Mouse (Mus musculus) fibroblast of lung, adult 2 months (primary cell): ENCODE data around the gene Zfp148.
A peak's percentile ranks its signal among the peaks of the same experiment; 100 is the strongest.

Experiments
- DNase-seq: peaks from one replicate; pipeline ENCODE4 v3.0.0-alpha.2; 2011; ENCODE audit warnings: low read depth

The Zfp148 gene

DNA sequence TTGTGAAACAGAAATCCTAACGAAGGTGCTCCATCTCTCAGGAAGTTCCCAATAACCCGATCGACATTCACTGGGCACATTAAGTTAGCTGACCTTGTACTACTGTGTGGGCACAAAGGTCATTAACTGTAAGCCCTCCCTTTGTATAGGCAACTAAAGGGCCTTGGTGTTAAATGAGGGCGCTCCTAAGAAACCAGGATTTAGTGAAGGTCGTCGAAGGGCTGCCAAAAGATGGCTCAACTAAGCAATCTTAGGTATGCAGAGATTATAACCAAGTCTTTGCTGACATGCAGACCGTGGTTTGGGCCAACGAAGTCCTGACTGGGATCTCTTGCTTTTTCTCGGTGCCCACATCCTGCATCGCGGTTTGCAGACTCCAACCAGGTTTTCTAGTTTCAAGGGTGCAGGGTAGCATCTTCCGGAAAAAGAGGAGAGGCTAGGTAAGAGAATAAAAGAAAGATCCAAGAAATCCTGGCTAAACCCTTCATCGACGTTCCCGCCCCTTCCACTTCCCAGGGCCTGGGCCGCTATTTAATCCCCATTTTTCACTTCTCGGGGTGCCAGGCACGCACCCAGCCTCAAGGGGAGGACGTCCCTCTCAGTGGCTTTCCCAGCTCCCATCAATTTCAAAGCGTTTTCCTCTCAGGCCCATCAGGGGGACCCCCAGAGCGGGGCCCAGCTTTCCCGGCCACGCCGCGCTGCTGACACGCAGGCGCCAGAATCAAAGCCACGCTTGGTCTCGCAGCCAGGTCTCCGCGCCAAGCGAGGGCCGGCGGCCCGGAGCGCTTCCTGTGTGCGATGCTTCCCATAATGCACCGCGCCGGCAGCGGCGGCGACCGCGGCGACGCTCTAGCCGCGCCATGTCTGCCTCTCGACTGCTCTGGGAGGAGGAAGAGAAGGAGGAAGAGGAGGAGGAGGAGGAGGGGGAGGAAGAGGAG lies at the start of gene Zfp148:
Gene Zfp148 (plus strand): TSS at position 893 of the 938 bp plus-strand sequence.
- DNase-seq = peak; percentile 80

DNA sequence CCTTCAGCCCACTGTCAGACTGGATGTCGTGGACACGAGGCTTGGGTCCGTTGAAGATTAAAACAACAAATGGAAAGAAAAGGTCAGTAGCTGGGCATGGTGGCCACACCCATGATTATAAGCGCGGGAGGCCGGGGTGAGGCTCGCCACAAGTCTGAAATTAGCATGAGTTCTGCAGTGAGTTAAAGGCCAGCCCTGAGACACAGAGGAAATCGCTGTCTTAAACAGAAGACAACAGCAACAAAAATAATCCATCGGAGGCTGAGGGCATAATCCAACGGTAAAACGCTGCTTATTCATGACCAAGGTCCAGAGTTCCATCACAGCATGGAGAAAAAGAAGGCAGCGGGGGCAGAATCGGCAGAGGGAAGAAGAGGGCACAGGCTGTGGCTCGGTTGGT lies 47.6 kb upstream of the Zfp148 start:
- no peak for DNase-seq

DNA sequence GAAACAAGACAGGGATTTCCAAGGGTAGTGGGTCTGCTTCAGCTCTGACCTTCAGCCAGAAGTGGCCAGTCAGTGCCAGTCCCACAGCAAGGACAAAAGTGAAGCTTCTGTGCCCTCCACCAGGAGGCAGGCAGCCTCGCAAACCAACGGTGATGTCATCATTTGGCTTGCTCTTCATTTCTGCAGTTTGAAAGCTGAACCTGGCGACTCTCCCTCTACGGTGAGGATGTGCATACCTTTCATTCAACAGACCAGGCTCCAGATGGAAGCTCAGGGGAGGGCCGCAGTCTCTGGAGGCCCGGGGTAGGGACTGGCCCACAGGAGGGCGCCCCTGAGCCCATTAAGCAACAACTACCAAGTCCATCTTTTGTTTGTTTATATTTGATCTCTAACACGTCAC lies 43.5 kb upstream of the Zfp148 start:
- peak; percentile 76 for DNase-seq

DNA sequence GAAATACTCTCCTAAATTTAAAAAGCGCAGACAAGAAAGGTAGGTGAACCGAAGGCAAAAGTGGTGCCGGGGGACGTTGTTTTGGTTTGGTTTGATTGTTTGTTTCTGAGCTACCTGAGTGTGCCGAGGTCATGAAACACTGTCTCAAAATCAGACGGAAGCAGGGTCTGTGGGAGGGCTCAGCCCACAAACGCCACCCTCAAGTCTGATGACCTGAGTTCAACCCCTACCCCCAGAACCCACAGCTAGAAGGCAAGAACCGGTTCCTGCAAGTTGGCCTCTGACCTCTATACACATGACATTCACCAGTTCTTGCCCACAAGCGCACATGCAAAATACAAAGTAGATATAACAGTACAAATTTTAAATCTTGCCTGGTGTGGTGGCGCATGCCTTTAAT lies 43.0 kb upstream of the Zfp148 start:
- DNase-seq = no peak

DNA sequence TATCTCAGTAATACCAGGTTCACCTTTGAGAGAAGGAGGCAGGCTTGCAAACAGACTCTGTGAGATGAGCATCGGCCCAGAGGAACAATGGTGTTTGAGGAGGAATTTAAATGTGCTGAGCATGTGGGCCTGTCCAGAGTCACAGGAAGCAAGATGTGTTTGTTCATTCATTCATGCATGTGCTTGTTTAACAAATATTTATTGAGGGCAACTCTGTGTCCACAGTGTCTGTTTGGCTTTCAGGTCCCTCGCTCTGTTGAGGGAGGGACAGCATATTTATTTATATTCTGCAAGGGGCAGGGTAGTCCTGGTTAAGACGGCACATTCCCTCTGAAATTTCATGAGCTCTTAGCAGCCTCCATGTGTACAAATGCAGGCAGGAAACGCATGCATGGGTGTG lies 42.1 kb upstream of the Zfp148 start:
- DNase-seq = no peak

DNA sequence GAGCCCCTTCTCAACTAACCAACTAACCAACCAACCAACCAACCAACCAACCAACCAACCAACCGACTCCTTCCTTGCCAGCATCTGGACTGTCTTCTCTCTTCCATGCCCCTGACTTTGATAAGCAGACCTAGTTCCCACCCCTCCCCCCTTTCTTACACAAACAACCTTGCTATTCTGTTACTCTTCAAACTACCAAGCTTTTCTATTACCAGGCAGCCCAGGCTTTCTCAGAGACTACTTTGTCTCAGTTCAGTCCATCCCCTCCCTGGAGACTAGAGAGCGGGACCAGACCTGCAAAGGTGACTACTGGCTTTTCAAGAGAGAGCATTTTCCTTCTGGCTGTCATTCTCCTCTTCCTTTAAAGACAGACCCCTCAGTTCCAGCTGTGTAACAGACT lies 41.2 kb upstream of the Zfp148 start:
- no peak for DNase-seq

DNA sequence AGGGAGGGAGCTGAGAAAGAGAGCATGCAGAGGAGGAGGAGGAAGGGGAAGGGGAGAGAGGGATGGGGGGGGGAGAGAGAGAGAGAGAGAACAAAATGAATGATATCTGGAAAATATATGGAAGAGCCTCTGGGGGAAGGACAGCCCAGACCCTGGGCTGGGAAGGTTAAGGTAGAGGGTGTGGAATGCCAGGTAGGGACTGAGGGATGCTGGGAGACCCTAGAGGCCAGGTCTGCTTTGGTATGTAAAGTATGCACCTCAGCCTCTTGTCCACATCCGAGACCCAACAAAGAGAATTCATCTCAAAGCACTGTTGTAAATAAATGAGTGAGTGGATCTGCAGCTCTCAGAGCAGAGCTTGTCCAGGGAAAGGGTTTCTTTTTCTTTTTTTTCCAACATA lies 38.3 kb upstream of the Zfp148 start:
- no peak for DNase-seq

DNA sequence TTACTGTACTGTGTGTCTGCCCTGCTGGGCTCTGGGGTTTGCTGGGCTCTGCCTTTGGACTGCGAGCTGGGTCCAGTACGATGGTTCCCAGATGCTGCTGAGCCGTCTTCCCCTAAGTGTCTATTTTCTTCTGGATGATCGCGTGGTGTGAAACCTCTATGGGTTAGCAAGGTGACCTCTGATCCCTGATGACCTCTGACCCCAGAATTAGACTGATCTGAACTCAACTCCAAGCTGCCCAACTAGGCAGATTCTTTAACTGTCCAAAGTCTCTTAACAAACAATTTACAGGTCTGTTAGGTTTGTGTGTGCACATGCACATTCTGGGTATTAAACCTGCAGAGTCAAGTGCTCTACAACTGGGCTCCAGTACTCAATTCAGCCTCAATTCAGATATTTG lies 37.5 kb upstream of the Zfp148 start:
- DNase-seq = no peak

DNA sequence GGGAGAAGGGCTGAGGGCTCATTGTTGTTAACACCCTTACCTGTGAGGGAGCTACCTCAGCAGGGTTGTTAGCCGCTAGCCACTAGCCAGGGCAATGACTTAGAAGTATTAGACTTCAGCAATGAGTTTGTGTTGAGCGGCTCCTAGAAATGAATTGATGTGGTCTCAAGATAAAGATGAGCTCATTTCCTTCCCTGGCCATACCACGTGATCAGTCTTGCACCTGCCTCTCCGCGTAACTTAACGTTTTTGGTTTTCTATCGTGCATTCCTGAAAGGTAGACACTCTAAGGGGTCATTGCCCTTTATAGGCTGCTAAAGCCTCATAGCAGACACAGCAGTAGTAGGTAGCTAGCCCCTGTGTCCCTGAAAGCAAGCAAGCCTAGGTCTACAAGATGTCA lies 37.0 kb upstream of the Zfp148 start:
- no peak for DNase-seq

DNA sequence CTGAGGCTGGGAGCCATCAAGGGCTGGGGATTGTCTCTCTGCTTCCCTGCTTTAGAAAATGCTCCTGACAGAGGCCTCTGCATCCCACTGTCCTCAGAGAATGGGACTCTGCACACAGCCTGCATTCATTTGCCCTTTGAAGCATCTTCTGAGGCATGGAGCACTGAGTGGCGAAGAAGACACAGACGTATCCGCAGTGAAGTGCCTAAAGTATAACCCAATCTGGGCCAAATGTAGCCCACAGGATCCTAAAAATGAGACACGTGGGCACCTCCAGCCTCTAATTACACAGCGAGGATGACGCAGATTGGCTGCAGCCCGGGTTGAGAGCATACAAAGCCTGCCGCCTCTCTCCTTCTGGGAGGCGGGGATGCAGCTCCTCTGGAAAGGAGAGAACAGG lies 36.3 kb upstream of the Zfp148 start:
- DNase-seq = no peak

DNA sequence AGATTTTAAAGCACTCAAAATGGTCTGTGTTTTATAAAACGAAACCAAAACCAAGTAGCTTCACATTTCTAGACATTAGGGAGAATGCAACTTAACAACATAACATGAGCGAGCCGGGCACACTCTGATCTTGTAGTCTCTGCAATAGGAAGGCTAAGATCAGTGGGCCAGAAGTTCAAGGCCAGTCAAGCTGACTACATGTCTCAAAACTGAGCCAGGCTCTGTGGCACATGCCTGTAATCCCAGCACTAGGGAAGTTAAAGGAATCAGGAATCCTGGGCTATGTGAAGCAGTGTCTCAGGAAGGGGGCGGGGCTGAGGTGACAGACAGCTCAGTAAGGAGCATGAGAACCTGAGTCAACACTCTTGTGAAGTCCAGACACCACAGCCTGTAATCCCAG lies 35.8 kb upstream of the Zfp148 start:
- DNase-seq = peak; percentile 36

DNA sequence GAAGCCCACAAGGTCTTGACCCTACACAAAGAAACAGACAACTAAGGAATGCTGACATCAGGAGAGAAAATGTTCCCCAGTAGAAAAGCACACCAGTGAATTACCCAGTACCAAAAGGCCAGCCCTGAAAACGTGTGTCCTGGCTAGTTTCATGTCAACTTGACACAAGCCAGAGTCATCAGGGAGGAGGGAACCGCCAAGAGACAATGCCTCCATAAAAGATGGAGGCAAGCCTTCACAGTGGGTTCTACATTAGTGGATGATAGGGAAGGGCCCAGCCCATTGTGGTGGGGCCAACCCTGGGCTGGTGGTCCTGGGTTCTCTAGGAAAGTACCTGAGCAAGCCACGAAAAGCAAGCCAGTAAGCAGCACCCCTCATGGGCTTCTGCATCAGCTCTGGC lies 34.3 kb upstream of the Zfp148 start:
- no peak for DNase-seq

DNA sequence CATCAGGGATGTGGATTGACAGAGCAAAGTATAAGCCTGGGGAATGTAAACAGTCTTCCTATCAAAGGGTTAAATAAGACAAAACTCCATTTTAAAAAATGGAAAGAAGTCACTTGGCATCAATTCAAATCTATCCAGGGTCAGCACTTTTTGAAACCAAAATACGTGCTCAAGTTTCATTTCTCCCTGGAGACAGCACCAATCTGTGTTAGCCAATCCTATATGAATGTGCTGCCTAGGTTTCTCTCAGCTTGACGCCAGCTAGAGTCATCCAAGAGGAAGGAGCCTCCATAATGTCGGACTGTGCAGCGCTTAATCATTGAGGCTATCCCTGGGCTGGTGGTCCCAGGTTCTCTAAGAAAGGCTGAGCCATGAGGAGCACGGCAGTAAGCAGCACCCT lies 33.5 kb upstream of the Zfp148 start:
- DNase-seq = no peak

DNA sequence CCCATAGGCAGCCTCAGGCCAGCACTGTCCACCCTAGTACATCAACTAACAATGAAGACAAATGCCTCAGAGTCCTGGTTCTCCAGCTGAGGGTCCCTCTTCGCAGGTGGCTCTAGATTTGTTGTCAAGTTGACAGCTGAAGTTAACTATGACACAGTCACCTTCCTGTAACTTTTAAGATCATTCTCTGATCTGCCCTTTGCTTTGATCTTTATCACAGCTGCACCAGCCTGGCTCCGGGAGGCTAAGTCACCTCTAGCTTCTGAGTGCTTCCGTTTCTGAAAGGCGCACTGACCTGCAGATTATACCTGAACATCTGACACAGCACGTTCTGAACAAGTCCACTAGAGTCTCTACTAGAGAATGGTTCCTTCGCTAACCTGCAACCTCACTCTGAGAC lies 22.8 kb upstream of the Zfp148 start:
- no peak for DNase-seq

DNA sequence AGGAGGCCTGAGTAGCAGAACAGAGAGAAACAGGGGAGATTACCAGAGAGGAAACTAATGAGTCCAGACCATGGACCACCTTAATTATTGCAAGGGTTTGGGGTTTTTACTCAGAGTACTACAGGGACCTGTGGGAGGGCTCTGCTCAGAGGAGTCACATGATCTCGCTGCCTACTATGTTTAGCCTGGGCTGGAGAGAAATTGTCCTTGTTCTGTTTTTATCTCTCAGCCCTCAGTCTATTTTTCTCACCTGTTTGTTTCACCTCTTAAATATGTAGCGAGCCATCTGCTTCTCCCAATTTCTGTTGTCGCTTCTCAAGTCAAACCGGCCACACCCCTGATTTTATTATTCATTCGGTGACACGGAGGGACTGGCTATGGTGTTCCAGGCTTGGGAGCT lies 14.9 kb upstream of the Zfp148 start:
- no peak for DNase-seq

DNA sequence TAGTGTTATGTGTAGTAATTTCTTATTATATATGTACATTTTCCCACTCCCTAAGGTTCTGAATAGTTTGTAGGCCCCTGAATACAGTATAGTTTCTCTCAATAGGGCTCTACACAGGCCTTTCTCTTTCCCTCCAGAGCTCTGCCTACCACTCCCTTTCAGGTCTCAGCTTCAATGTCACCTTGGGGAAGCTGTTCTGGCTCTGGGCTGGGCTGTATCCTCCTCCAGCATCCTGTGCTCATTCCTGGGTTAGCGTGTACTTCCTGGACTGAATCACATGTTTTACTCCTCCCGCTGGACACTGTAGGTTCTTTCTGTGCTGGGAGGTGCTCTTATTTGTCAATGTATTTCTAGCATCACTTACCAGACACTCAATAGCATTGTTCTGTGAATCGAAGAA lies 12.0 kb upstream of the Zfp148 start:
- no peak for DNase-seq

DNA sequence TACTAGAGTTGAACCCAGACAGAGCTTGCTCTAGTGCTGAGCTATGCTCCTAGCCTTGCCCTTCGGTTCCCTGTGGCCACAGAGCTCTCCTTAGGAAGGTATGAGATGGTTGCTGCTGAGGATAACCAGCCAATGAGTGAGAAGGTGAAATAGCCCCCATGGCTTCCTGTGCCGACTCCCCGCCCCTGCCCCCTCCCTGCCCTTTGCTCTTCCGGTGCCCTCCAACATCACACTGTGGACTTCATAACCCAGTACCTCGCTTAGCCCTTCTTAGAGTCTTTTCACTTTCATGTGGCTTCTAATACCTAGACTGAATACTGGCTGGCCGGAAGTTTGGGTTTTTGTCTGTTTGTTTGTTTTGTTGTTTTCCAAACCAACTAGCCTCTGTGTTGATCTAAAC lies 9.8 kb upstream of the Zfp148 start:
- DNase-seq = no peak

DNA sequence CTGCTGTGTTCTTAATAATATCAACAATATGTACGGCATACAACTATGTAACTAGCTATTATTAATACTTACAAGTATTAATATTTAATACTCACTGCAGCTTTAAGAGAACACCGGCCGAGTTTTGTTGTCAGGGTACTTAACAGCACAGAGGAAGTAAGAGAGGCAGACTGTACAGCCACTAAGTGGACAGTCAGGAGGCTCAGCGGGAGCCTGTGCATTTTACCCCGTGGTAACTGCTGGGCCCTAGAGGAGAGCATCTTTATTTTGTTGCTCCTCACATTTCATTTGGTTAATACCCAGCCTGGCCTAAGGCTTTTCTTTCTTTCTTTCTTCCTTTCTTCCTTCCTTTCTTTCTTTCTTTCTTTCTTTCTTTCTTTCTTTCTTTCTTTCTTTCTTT lies 8.0 kb upstream of the Zfp148 start:
- no peak for DNase-seq

DNA sequence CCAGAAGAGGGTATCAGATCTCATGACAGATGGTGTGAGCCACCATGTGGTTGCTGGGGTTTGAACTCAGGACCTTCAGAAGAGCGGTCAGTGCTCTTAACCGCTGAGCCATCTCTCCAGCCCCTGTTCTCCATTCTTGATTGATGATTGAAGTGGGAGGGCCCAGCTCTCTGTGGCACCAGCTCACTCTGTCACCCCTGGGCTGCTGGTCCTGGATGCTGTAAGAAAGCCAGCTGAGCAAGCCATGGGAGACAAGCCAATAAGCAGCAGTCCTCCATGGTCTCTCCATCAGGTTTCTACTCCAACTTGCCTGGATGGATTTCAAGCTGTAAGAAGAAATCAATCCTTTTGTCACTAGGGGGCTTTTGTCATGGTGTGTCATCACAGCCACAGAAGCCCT lies 7.3 kb upstream of the Zfp148 start:
- DNase-seq = no peak

DNA sequence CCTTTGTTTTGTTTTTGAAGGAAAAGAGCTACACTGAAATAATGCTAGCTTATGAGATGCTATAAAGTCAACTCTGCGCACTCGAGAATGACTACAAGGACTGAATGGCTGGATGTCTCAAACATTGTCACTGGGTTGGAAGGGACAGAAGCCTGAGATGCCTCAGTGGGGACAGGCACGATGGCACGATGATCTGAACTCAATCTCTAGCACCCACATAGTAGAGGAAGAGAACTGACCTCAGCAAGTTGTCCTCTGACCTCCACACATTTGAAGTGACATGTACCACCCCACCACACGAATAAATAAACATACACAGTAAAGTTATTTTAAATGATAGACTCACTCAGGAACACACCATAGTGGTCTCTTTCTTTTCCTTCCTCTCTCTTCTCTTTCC lies 4.4 kb upstream of the Zfp148 start:
- no peak for DNase-seq

DNA sequence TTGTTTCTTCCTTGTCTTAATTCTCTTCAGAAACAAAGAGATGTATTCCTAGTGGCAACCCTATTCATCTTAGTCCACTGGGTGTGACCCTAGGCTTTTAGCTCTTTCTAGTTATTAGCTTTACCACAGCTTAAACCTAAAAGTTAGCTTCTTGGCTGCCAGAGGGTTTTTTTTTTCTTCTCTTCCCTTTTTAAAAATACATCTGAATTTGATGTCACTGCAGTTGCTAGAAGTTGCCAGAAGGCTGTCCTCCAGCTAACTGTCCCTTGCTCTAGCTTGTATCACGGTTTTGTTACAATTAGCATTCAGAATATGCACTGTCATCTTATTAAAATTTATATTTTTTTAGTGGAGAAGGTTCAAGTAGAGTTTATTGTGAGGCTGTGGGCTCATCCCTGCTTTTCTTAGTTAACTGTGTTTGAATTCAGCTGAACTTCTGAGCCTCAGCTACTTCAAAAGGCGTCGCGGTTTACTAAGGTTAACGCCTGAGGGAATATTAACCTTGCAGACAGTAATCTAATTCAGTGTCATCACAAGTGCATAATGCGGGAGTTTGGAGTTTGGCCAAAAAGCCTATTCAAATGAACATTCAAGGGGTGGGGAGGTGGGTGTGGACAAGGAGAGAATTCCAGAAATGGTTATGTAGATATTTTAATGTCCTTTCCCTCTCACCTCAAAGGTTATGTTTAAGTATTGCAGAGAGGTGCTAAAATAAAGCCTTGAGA lies 1.3 kb upstream of the Zfp148 start:
- no peak for DNase-seq

DNA sequence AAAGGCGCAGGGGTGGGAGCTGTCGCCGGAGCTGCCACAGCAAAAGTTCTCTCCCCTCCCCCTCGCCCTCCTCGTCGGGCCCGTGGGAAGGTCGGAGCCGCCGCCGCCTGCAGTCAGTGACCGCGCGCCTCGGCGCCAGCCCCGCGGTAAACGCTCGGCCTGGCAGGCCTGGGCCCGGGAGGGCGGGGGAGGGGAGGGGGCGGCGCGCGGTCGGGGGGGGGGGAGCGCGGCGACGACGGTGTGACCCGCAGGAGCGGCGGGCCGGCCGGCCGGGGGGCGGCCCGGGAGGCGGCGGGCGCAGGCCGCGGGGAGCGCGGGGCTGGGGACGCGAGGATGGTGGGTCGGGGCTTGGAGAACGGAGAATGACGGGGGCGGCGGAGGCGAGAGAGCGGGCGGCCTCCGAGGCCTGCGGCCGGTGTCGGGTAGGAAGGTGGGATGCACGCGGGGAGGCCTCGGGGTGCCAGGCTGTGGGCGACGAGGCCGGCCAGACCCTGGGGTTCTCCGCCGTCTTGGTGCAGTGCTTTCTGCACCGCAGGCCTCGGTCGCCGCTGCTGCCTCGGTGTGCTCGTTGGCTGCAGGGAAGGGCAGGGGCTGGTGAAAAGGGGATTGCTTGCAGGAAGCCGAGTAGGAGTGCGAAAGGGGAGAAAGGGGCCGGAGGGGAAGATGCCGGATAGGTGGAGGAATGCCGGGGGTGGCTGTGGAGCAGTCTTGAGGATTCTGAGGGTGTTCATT lies 412 bp downstream of the Zfp148 start:
- no peak for DNase-seq
